Mouse (Mus musculus) CH12.LX (cell line): ENCODE results near the gene 1700013G24Rik. TPM values are rescaled to one million over a fixed set of nuclear protein-coding genes. Genes with fewer than 3 reads are reported as not detected.

Experiments
- DNase-seq: peaks from one replicate; pipeline ENCODE4 v3.0.0-alpha.2; 2013; ENCODE audit errors: extremely low read depth
- H3K27ac ChIP-seq: 2 replicates; pipeline ENCODE4 v1.5.1; 2012; ENCODE audit warnings: low read depth, mild to moderate bottlenecking, control low read depth, moderate library complexity; ENCODE audit not compliant: insufficient read depth
- H3K27me3 ChIP-seq: replicated peaks from 2 replicates; pipeline ENCODE3; 2012; ENCODE audit warnings: inconsistent platforms
- H3K36me3 ChIP-seq, 2 experiments: replicated peaks in 1 of 2; 2 replicates each; pipeline versions ENCODE3 to v1.6.1; 2012; ENCODE audit warnings: inconsistent platforms in 1 of 2, low read length in 1 of 2, mild to moderate bottlenecking in 1 of 2, mixed read lengths in 1 of 2, moderate library complexity in 1 of 2; ENCODE audit not compliant: control insufficient read depth in 1 of 2, insufficient read depth in 1 of 2
- H3K4me1 ChIP-seq, 2 experiments: 2 replicates each; pipeline ENCODE4 v1.6.1; 2012; ENCODE audit warnings: inconsistent platforms in 1 of 2, moderate library complexity in 1 of 2; ENCODE audit not compliant: insufficient read depth in 2 of 2, control insufficient read depth in 1 of 2
- H3K4me2 ChIP-seq: 2 replicates; pipeline ENCODE4 v1.6.1; 2012; ENCODE audit warnings: low read depth, mild to moderate bottlenecking, control low read depth; ENCODE audit not compliant: poor library complexity, insufficient read depth, severe bottlenecking
- H3K4me3 ChIP-seq, 3 experiments: fragments of 150-350 bp in 1 of 3; sonication (generic) in 1 of 3; replicated peaks in 1 of 3; 2 replicates each; pipeline versions ENCODE3 to v1.5.1; 2011 to 2012; ENCODE audit warnings: low read depth in 2 of 3, low read length in 2 of 3, mild to moderate bottlenecking in 2 of 3, moderate library complexity in 2 of 3, control low read depth in 1 of 3, improper control_type of control experiment in 1 of 3, inconsistent platforms in 1 of 3, mixed read lengths in 1 of 3; ENCODE audit not compliant: poor library complexity in 1 of 3
- H3K79me2 ChIP-seq: replicated peaks from 2 replicates; pipeline ENCODE4 v1.6.1; 2012; ENCODE audit warnings: mild to moderate bottlenecking, moderate library complexity; ENCODE audit not compliant: control insufficient read depth, poor library complexity, insufficient read depth, severe bottlenecking; ENCODE audit errors: extremely low read depth
- H3K9ac ChIP-seq: 2 replicates; pipeline ENCODE4 v1.6.1; 2012; ENCODE audit warnings: low read depth, mild to moderate bottlenecking, control low read depth, moderate library complexity; ENCODE audit not compliant: insufficient read depth
- H3K9me3 ChIP-seq: replicated peaks from 2 replicates; pipeline ENCODE3; 2012; ENCODE audit warnings: low read length, inconsistent platforms, mixed read lengths
- CHD1 ChIP-seq: IDR thresholded peaks from 2 replicates; pipeline ENCODE4 v1.6.1; 2012; ENCODE audit warnings: low read depth, low read length, improper control_type of control experiment, inconsistent platforms
- CHD2 ChIP-seq: IDR thresholded peaks from 2 replicates; pipeline ENCODE4 v1.6.1; 2011; ENCODE audit warnings: low read length, improper control_type of control experiment
- EP300 ChIP-seq: IDR thresholded peaks from 2 replicates; pipeline ENCODE4 v1.6.1; 2011; ENCODE audit warnings: low read length, improper control_type of control experiment
- HCFC1 ChIP-seq: IDR thresholded peaks from 2 replicates; pipeline ENCODE4 v1.6.1; 2012; ENCODE audit warnings: low read depth, mild to moderate bottlenecking, inconsistent platforms, low read length, improper control_type of control experiment
- IRF4 ChIP-seq: IDR thresholded peaks from 2 replicates; pipeline ENCODE4 v1.6.1; 2014; ENCODE audit warnings: low read depth, mild to moderate bottlenecking, inconsistent platforms, low read length, improper control_type of control experiment
- JUND ChIP-seq: conservative IDR thresholded peaks from 2 replicates; pipeline ENCODE4 v1.6.1; 2011; ENCODE audit warnings: low read depth, low read length, improper control_type of control experiment
- KAT2A ChIP-seq: IDR thresholded peaks from 2 replicates; pipeline ENCODE4 v1.6.1; 2012; ENCODE audit warnings: low read length, improper control_type of control experiment, inconsistent platforms; ENCODE audit not compliant: insufficient replicate concordance
- MAX ChIP-seq: IDR thresholded peaks from 2 replicates; pipeline ENCODE4 v1.6.1; 2011; ENCODE audit warnings: low read length, improper control_type of control experiment
- MEF2A ChIP-seq: IDR thresholded peaks from 2 replicates; pipeline ENCODE4 v1.6.1; 2014; ENCODE audit warnings: low read depth, mild to moderate bottlenecking, inconsistent platforms, low read length, improper control_type of control experiment, borderline replicate concordance
- NELFE ChIP-seq: IDR thresholded peaks from 2 replicates; pipeline ENCODE4 v1.6.1; 2011; ENCODE audit warnings: low read depth, low read length, improper control_type of control experiment
- POLR2A ChIP-seq: IDR thresholded peaks from 2 replicates; pipeline ENCODE4 v1.6.1; 2011; ENCODE audit warnings: low read depth, mild to moderate bottlenecking, improper control_type of control experiment, low read length
- POLR2AphosphoS2 ChIP-seq: IDR thresholded peaks from 2 replicates; pipeline ENCODE4 v1.6.1; 2011; ENCODE audit warnings: low read depth, low read length, improper control_type of control experiment
- RAD21 ChIP-seq: IDR thresholded peaks from 2 replicates; pipeline ENCODE4 v1.6.1; 2011; ENCODE audit warnings: low read depth, mild to moderate bottlenecking, low read length, improper control_type of control experiment, moderate library complexity
- SIN3A ChIP-seq: IDR thresholded peaks from 2 replicates; pipeline ENCODE4 v1.6.1; 2012; ENCODE audit warnings: low read length, improper control_type of control experiment, inconsistent platforms
- TBP ChIP-seq: conservative IDR thresholded peaks from 2 replicates; pipeline ENCODE4 v1.6.1; 2011; ENCODE audit warnings: low read depth, low read length, improper control_type of control experiment
- TCF12 ChIP-seq: IDR thresholded peaks from 2 replicates; pipeline ENCODE4 v1.6.1; 2014; ENCODE audit warnings: low read depth, mild to moderate bottlenecking, inconsistent platforms, low read length, improper control_type of control experiment
- UBTF ChIP-seq: IDR thresholded peaks from 2 replicates; pipeline ENCODE4 v1.6.1; 2012; ENCODE audit warnings: low read depth, mild to moderate bottlenecking, inconsistent platforms, low read length, improper control_type of control experiment, moderate library complexity
- USF1 ChIP-seq: IDR thresholded peaks from 2 replicates; pipeline ENCODE4 v1.6.1; 2014; ENCODE audit warnings: low read depth, mild to moderate bottlenecking, inconsistent platforms, low read length, improper control_type of control experiment
- USF2 ChIP-seq: conservative IDR thresholded peaks from 2 replicates; pipeline ENCODE4 v1.6.1; 2011; ENCODE audit warnings: low read depth, low read length, improper control_type of control experiment
- ZC3H11A ChIP-seq: IDR thresholded peaks from 2 replicates; pipeline ENCODE4 v1.6.1; 2012; ENCODE audit warnings: low read depth, mild to moderate bottlenecking, inconsistent platforms, low read length, improper control_type of control experiment
- ZKSCAN1 ChIP-seq: IDR thresholded peaks from 2 replicates; pipeline ENCODE4 v1.6.1; 2012; ENCODE audit warnings: low read depth, inconsistent platforms, low read length, improper control_type of control experiment, borderline replicate concordance
- ZMIZ1 ChIP-seq: IDR thresholded peaks from 2 replicates; pipeline ENCODE4 v1.6.1; 2012; ENCODE audit warnings: low read depth, mild to moderate bottlenecking, inconsistent platforms, low read length, improper control_type of control experiment
- ZNF384 ChIP-seq: IDR thresholded peaks from 2 replicates; pipeline ENCODE4 v1.6.1; 2012; ENCODE audit warnings: low read depth, low read length, improper control_type of control experiment, inconsistent platforms
- dilution Hi-C: fragments of 300-500 bp; cut with MboI; formaldehyde crosslinking; loops from 2 replicates; pipeline ENCODE4 v1.14.3; 2020; ENCODE audit warnings: low sequenced_read_pairs; ENCODE audit not compliant: extremely low pct_unique_long_range_greater_than_20kb, extremely low pct_ligation_motif_present
- in situ Hi-C: fragments of 300-500 bp; cut with MboI; formaldehyde crosslinking; loops from 3 replicates; pipeline ENCODE4 v1.14.3; 2019; ENCODE audit warnings: low sequenced_read_pairs, low pct_ligation_motif_present, low pct_unique_long_range_greater_than_20kb, mixed read lengths
- polyA plus RNA-seq: library from polyadenylated mRNA; unstranded; fragments of >175 nt; gene quantifications from 2 replicates; pipeline ENCODE4 v1.2.1, GENCODE M21; 2012; ENCODE audit warnings: low read depth; ENCODE audit not compliant: insufficient read length
- total RNA-seq, 2 experiments: library from RNA; depleted of rRNA; stranded (reverse); fragments of 300-350 nt in 1 of 2; fragments of >200 nt in 1 of 2; gene quantifications; 2 replicates each; pipeline ENCODE4 v1.2.3; 2012 to 2014

The 1700013G24Rik gene
- total and polyA plus RNA-seq, 3 experiments: not detected

DNA sequence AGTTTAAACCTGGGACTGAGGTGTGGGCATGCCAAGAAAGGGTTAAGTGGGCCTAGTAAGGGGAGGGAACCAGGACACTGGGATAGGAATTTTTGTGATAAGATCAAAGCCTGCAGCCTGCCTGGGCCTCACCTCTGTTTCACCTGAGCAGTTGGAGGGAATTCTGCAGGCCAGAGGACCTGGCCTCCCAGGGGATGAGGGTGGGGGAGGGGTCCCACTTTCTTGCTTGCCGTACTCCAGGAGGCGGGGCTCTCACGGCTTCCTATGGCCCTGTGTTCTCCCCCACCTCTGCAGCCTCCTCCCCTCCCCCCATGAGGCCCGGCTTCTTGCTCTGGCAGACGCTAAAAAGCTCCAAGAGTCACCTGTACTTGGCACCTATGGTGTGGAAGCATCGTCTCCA lies 26.7 kb downstream of the 1700013G24Rik start:
- Histone ChIP-seq H3K36me3 (peaks cover 0 to 2% of the 10 kb centered on the region in 2 experiments), H3K27me3 (no peaks in the 10 kb centered on the region), H3K79me2 (no peaks in the 10 kb centered on the region), H3K9ac (no peak overlapping the region), H3K4me3 (no peak overlapping the region), H3K4me2 (no peak overlapping the region), H3K27ac (no peak overlapping the region), H3K9me3 (no peaks in the 10 kb centered on the region), H3K4me1 (peaks cover 0 to 23% of the 10 kb centered on the region in 2 experiments; a peak in 2 of 4 replicates)
- in situ Hi-C loops (no loop called here), dilution Hi-C loops (no loop called here)
- TF ChIP-seq TBP (no peak), ZKSCAN1 (no peak), TCF12 (no peak), NELFE (no peak), MAX (no peak), JUND (no peak), ZNF384 (no peak)
- no peak for DNase-seq

GRCm38 (mm10) chr4:137480191-137480992 lies 27.3 kb downstream of the 1700013G24Rik start:
- Histone ChIP-seq H3K9ac (no peak overlapping the region), H3K4me3 (no peak overlapping the region), H3K79me2 (no peaks in the 10 kb centered on the region), H3K4me2 (no peak overlapping the region), H3K4me1 (peaks cover 0 to 23% of the 10 kb centered on the region in 2 experiments; a peak in 2 of 4 replicates), H3K27ac (no peak overlapping the region), H3K27me3 (no peaks in the 10 kb centered on the region), H3K9me3 (no peaks in the 10 kb centered on the region), H3K36me3 (peaks cover 0 to 2% of the 10 kb centered on the region in 2 experiments)
- DNase-seq: no peak
- TF ChIP-seq MEF2A: no peak
- no peak for TF ChIP-seq IRF4
- TF ChIP-seq ZC3H11A: no peak
- TF ChIP-seq UBTF: no peak
- TF ChIP-seq POLR2A: no peak
- no peak for TF ChIP-seq USF2
- TF ChIP-seq RAD21: no peak
- TF ChIP-seq HCFC1: no peak
- no peak for TF ChIP-seq SIN3A
- TF ChIP-seq CHD2: no peak
- no peak for TF ChIP-seq CHD1
- no peak for TF ChIP-seq ZMIZ1
- TF ChIP-seq EP300: no peak
- no peak for TF ChIP-seq USF1
- no peak for TF ChIP-seq POLR2AphosphoS2
- no peak for TF ChIP-seq KAT2A
- dilution Hi-C loops (no loop called here), in situ Hi-C loops (no loop called here)
